17 mouse cellular contexts compared by ENCODE assay signal in the genomic region with DNA sequence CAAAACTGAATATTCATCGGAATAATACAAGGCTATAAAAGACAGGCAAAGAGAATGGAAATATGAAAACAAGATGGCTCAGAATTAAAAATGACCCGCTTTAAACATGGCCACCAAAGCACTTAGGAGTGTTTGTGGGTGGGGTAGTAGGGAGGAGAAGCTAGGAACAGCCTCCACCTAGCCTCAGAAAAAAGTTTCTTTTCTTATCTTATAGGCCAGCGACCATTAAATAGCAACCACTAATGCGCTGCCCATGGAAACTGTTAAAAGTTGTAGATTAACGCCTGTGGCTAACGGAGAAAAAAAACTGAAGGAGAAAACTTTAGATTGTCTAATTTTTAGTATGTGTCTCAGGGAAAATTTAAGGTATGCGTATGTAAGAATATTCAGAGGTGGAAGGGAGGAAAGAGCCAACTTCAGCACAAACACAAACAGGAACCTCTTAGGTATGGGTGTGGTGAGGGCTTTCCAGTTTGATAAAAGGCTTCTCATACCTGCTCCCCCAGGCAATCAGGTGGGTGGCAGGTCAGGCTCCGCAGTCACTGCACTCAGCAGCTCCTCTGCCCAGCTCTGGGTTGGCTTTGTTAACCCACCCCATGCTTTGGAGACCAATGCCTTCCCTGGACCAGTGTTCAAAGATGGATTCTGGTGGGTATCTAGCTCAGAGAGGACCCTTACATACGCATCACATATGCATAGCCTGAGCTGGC.
A peak's percentile ranks its signal among the peaks of the same experiment; 100 is the strongest.
DNase-seq lines count a peak whose midpoint lies in the region; ATAC-seq lines count a peak whose summit lies in the region.
"Had no signal": no experiment of that assay in that cellular context is flagged by ENCODE, and none has a peak within 500 bp of the region (broad histone marks: within the 10 kb centered on the region; RNA-seq: fewer than 3 reads in every experiment).

No protein-coding gene starts in this region.

- no peak for ATAC-seq in kidney, embryonic 15.5 days (replicated peaks; ENCODE audit: low FRiP score)
- peak; percentile 86 for ATAC-seq in erythroid progenitor cell, adult 5-6 weeks (replicated peaks; ENCODE audit: low FRiP score, poor library complexity, severe bottlenecking)
- peak; percentile 91 for ATAC-seq in liver, embryonic 15.5 days (ENCODE audit: insufficient read depth)
- no peak for ATAC-seq in monocyte, adult 5-6 weeks (replicated peaks; ENCODE audit: insufficient number of reproducible peaks, low FRiP score, low TSS enrichment, poor library complexity, severe bottlenecking)

- H3K9ac ChIP-seq in kidney, embryonic 15.5 days = no peak overlapping the region
- no peak overlapping the region for H3K9ac ChIP-seq in liver, embryonic 15.5 days
- H3K9ac ChIP-seq: limb, embryonic 13.5 days; neural tube, embryonic 15.5 days had no signal

- no peaks in the 10 kb centered on the region for H3K27me3 ChIP-seq in heart, embryonic 10.5 days (ENCODE audit: insufficient read depth, poor library complexity, severe bottlenecking)
- no peaks in the 10 kb centered on the region for H3K27me3 ChIP-seq in kidney, embryonic 15.5 days
- H3K27me3 ChIP-seq in liver, embryonic 15.5 days = no peaks in the 10 kb centered on the region
- H3K27me3 ChIP-seq: neural tube, embryonic 15.5 days had no signal

- no peak for DNase-seq in heart, embryonic 10.5 days (ENCODE audit: low spot score)
- no peak for DNase-seq in heart, postnatal 4 days
- DNase-seq in kidney, adult 9 months = no peak
- DNase-seq in layer of hippocampus, adult 9-10 months (ENCODE audit: low spot score) = no peak
- DNase-seq: adrenal gland, adult 8-10 months; cerebellum, postnatal 10 days; heart, postnatal 14 days; kidney, adult 18-20 months; kidney, postnatal 4 days; lung, postnatal 10 days; thymus, adult 18-20 months had no signal

- peaks cover 6% of the 10 kb centered on the region; the same call in 1 of the 2 replicates for H3K36me3 ChIP-seq in heart, embryonic 10.5 days
- 0 out of 2 replicates have a peak, but pooled peaks cover 4% of the 10 kb centered on the region for H3K36me3 ChIP-seq in kidney, embryonic 15.5 days
- H3K36me3 ChIP-seq in liver, embryonic 15.5 days (replicated peaks) = peaks cover 3% of the 10 kb centered on the region; the same call in 1 of the 2 replicates
- H3K36me3 ChIP-seq: limb, embryonic 13.5 days; neural tube, embryonic 15.5 days had no signal

- no peak overlapping the region for H3K4me3 ChIP-seq in heart, embryonic 10.5 days
- H3K4me3 ChIP-seq in kidney, embryonic 15.5 days (replicated peaks) = no peak overlapping the region
- H3K4me3 ChIP-seq in liver, embryonic 15.5 days (replicated peaks) = no peak overlapping the region
- H3K4me3 ChIP-seq: limb, embryonic 13.5 days; neural tube, embryonic 15.5 days had no signal

- peak overlapping the region; percentile 89 for H3K27ac ChIP-seq in heart, embryonic 10.5 days
- H3K27ac ChIP-seq in kidney, embryonic 15.5 days = 0 out of 2 replicates have a peak overlapping the region, but pooled peaks have one; percentile 32
- H3K27ac ChIP-seq in liver, embryonic 15.5 days (replicated peaks) = peak overlapping the region; percentile 75

- H3K4me2 ChIP-seq in kidney, embryonic 15.5 days = no peak overlapping the region
- peak overlapping the region; percentile 36 for H3K4me2 ChIP-seq in liver, embryonic 15.5 days
- H3K4me2 ChIP-seq: limb, embryonic 13.5 days; neural tube, embryonic 15.5 days had no signal

- no peaks in the 10 kb centered on the region for H3K9me3 ChIP-seq in heart, embryonic 10.5 days
- no peaks in the 10 kb centered on the region for H3K9me3 ChIP-seq in kidney, embryonic 15.5 days (replicated peaks)
- H3K9me3 ChIP-seq in liver, embryonic 15.5 days (replicated peaks) = no peaks in the 10 kb centered on the region
- H3K9me3 ChIP-seq: limb, embryonic 13.5 days; neural tube, embryonic 15.5 days had no signal

- 63% methylated on average over 9 of the region's 9 CpGs for WGBS in heart, embryonic 10.5 days
- 87% methylated on average over 9 of the region's 9 CpGs for WGBS in kidney, embryonic 15.5 days
- WGBS in liver, embryonic 15.5 days (ENCODE audit: insufficient replicate concordance) = 38% methylated on average over 9 of the region's 9 CpGs

- H3K4me1 ChIP-seq in heart, embryonic 10.5 days = peaks cover 89% of the 10 kb centered on the region
- peaks cover 51% of the 10 kb centered on the region for H3K4me1 ChIP-seq in kidney, embryonic 15.5 days
- peaks cover 34% of the 10 kb centered on the region for H3K4me1 ChIP-seq in liver, embryonic 15.5 days (replicated peaks)

Comparison
In these comparisons a context has a peak if more than half of its experiments do, and no peak if none do; other contexts are left out.
1. H3K27ac ChIP-seq: peak in every context shown above with its lines; median percentile 89 in heart, embryonic 10.5 days; 75 in liver, embryonic 15.5 days; 32 in kidney, embryonic 15.5 days.
2. ATAC-seq: peak in erythroid progenitor cell, adult 5-6 weeks (single experiment) and liver, embryonic 15.5 days (single experiment); none in kidney, embryonic 15.5 days (single experiment) and monocyte, adult 5-6 weeks (single experiment).